ENCODE assay signal across 13 mouse cellular contexts in the genomic region with DNA sequence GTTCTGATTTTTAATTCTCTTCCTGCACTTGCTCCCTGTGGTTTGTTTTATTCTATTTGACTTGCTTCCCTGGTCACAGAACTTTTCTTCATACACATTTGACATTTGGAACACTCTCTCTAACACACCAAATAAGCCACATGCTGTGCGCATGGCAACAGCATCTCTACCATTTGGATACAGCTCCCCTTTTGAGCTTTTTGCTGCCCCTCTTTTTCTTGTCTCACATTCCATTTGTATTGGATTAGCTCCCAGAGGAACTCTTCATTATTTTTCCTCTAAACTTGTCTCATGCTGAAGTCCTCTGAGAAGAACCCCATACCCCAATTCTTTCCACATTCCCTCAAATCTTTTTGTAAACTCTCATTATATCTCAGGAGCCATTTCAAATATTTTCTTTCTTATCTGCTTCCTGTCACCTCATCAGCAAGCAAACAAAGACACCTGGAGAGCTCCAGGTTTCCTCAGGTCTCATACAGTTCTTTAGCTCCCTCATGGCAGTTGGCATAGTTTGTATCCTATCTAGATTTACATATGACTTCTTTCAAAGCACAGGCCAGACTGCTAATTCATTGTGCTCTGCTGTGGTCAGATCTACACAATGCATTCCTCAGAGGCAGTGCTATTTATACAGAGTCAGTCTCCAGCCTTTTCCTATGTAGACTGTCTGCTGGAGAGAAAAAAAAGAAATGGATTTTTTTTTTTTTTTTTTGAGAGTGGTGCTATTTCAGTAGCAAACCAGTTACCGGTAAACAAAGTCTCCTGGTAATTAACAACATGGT. TPM values are rescaled to one million over a fixed set of nuclear protein-coding genes. Genes with fewer than 3 reads are reported as not detected.
DNase-seq lines count a peak whose midpoint lies in the region; ATAC-seq and TF ChIP-seq lines count a peak whose summit lies in the region.
"Had no signal": no experiment of that assay in that cellular context is flagged by ENCODE, and none has a peak within 500 bp of the region (broad histone marks: within the 10 kb centered on the region; RNA-seq: fewer than 3 reads in every experiment).

No protein-coding gene starts in this region.

- no peaks in the 10 kb centered on the region for H3K27me3 ChIP-seq in lung, embryonic 14.5 days (ENCODE audit: insufficient read depth, low read length)
- H3K27me3 ChIP-seq in hindbrain, embryonic 11.5 days (ENCODE audit: control insufficient read depth, insufficient read depth, low read length): no peaks in the 10 kb centered on the region
- H3K27me3 ChIP-seq in midbrain, embryonic 16.5 days (ENCODE audit: control insufficient read depth, insufficient read depth, low read depth, low read length): no peaks in the 10 kb centered on the region
- no peaks in the 10 kb centered on the region for H3K27me3 ChIP-seq in kidney, embryonic 16.5 days (ENCODE audit: insufficient read depth, low read length)
- H3K27me3 ChIP-seq in kidney, embryonic 15.5 days: no peaks in the 10 kb centered on the region
- H3K27me3 ChIP-seq: CH12.LX; liver, embryonic 15.5 days had no signal

- H3K4me2 ChIP-seq in lung, embryonic 14.5 days: no peak overlapping the region
- no peak overlapping the region for H3K4me2 ChIP-seq in hindbrain, embryonic 11.5 days (replicated peaks; ENCODE audit: low read depth, low read length)
- H3K4me2 ChIP-seq in midbrain, embryonic 16.5 days (ENCODE audit: low read length): no peak overlapping the region
- no peak overlapping the region for H3K4me2 ChIP-seq in kidney, embryonic 16.5 days (replicated peaks; ENCODE audit: low read depth, low read length)
- H3K4me2 ChIP-seq in kidney, embryonic 15.5 days: no peak overlapping the region
- H3K4me2 ChIP-seq: liver, embryonic 15.5 days had no signal

- H3K9me3 ChIP-seq in lung, embryonic 14.5 days (ENCODE audit: low read depth, low read length): no peaks in the 10 kb centered on the region
- H3K9me3 ChIP-seq in hindbrain, embryonic 11.5 days (ENCODE audit: control insufficient read depth, low read length): no peaks in the 10 kb centered on the region
- no peaks in the 10 kb centered on the region for H3K9me3 ChIP-seq in midbrain, embryonic 16.5 days (replicated peaks; ENCODE audit: control insufficient read depth, low read length, poor library complexity, severe bottlenecking)
- no peaks in the 10 kb centered on the region for H3K9me3 ChIP-seq in kidney, embryonic 16.5 days (ENCODE audit: low read length)
- no peaks in the 10 kb centered on the region for H3K9me3 ChIP-seq in kidney, embryonic 15.5 days (replicated peaks)
- H3K9me3 ChIP-seq: liver, embryonic 15.5 days had no signal

- H3K4me1 ChIP-seq in lung, embryonic 14.5 days (ENCODE audit: insufficient read depth): no peaks in the 10 kb centered on the region
- no peaks in the 10 kb centered on the region for H3K4me1 ChIP-seq in hindbrain, embryonic 11.5 days (replicated peaks; ENCODE audit: control insufficient read depth, insufficient read depth, low read length)
- H3K4me1 ChIP-seq in midbrain, embryonic 16.5 days (ENCODE audit: control insufficient read depth, insufficient read depth, low read length): peaks cover 5% of the 10 kb centered on the region
- no peaks in the 10 kb centered on the region for H3K4me1 ChIP-seq in kidney, embryonic 16.5 days (ENCODE audit: insufficient read depth, low read length)
- H3K4me1 ChIP-seq in kidney, embryonic 15.5 days: no peaks in the 10 kb centered on the region
- H3K4me1 ChIP-seq: liver, embryonic 15.5 days had no signal

- H3K36me3 ChIP-seq in lung, embryonic 14.5 days (ENCODE audit: insufficient read depth): no peaks in the 10 kb centered on the region
- H3K36me3 ChIP-seq in hindbrain, embryonic 11.5 days (ENCODE audit: control insufficient read depth, insufficient read depth, low read length): no peaks in the 10 kb centered on the region
- no peaks in the 10 kb centered on the region for H3K36me3 ChIP-seq in midbrain, embryonic 16.5 days (ENCODE audit: control insufficient read depth, insufficient read depth, low read length)
- H3K36me3 ChIP-seq in kidney, embryonic 16.5 days (ENCODE audit: insufficient read depth, low read length): no peaks in the 10 kb centered on the region
- H3K36me3 ChIP-seq in kidney, embryonic 15.5 days: no peaks in the 10 kb centered on the region
- H3K36me3 ChIP-seq: liver, embryonic 15.5 days had no signal

- DNase-seq in lung, embryonic 14.5 days: peak; percentile 49
- no peak for DNase-seq in lung, postnatal 14 days
- DNase-seq in hindbrain, embryonic 11.5 days (ENCODE audit: low spot score): peak; percentile 41
- DNase-seq in kidney, adult 8-10 months: no peak
- DNase-seq: heart, adult 11 months had no signal

- H3K4me3 ChIP-seq in lung, embryonic 14.5 days (ENCODE audit: low read depth, low read length): no peak overlapping the region
- no peak overlapping the region for H3K4me3 ChIP-seq in hindbrain, embryonic 11.5 days (ENCODE audit: low read depth, low read length)
- H3K4me3 ChIP-seq in midbrain, embryonic 16.5 days (ENCODE audit: low read depth, low read length): no peak overlapping the region
- H3K4me3 ChIP-seq in kidney, embryonic 16.5 days (ENCODE audit: low read length): no peak overlapping the region
- H3K4me3 ChIP-seq in kidney, embryonic 15.5 days (replicated peaks): no peak overlapping the region
- H3K4me3 ChIP-seq: liver, embryonic 15.5 days; myocyte had no signal

- peak; percentile 80; the same call in 1 of the 2 replicates for ATAC-seq in lung, embryonic 14.5 days (ENCODE audit: insufficient read depth)
- peak; percentile 52 for ATAC-seq in common myeloid progenitor, adult 5-6 weeks (replicated peaks; ENCODE audit: low read depth, poor library complexity, severe bottlenecking)
- ATAC-seq in hindbrain, embryonic 11.5 days (ENCODE audit: low FRiP score): peak; percentile 87
- ATAC-seq in midbrain, embryonic 16.5 days: peak; percentile 89
- no peak for ATAC-seq in kidney, embryonic 16.5 days (ENCODE audit: low FRiP score, low TSS enrichment)
- ATAC-seq in kidney, embryonic 15.5 days (replicated peaks; ENCODE audit: low FRiP score): no peak
- ATAC-seq: inflammation-experienced regulatory T-cells, adult 6 months had no signal

- 61% methylated on average over 2 of the region's 2 CpGs for WGBS in lung, embryonic 14.5 days
- WGBS in hindbrain, embryonic 11.5 days: 49% methylated on average over 2 of the region's 2 CpGs
- 13% methylated on average over 2 of the region's 2 CpGs for WGBS in midbrain, embryonic 16.5 days
- WGBS in kidney, embryonic 16.5 days: 87% methylated on average over 2 of the region's 2 CpGs
- WGBS in kidney, embryonic 15.5 days: 82% methylated on average over 2 of the region's 2 CpGs

- no peak overlapping the region for H3K9ac ChIP-seq in lung, embryonic 14.5 days
- no peak overlapping the region for H3K9ac ChIP-seq in hindbrain, embryonic 11.5 days (ENCODE audit: low read depth, low read length)
- no peak overlapping the region for H3K9ac ChIP-seq in midbrain, embryonic 16.5 days (ENCODE audit: low read depth, low read length)
- no peak overlapping the region for H3K9ac ChIP-seq in kidney, embryonic 16.5 days (replicated peaks; ENCODE audit: low read length)
- H3K9ac ChIP-seq in kidney, embryonic 15.5 days: no peak overlapping the region
- H3K9ac ChIP-seq: liver, embryonic 15.5 days had no signal

- TF ChIP-seq CTCF in lung, embryonic 14.5 days (IDR thresholded peaks at IDR 0.05; ENCODE audit: low read depth): no peak

- peak overlapping the region; percentile 67; the same call in 1 of the 2 replicates for H3K27ac ChIP-seq in lung, embryonic 14.5 days (ENCODE audit: low read depth)
- H3K27ac ChIP-seq in hindbrain, embryonic 11.5 days (ENCODE audit: low read depth, low read length): peak overlapping the region; percentile 3
- no peak overlapping the region for H3K27ac ChIP-seq in midbrain, embryonic 16.5 days (ENCODE audit: low read length)
- H3K27ac ChIP-seq in kidney, embryonic 16.5 days (ENCODE audit: low read length): no peak overlapping the region
- no peak overlapping the region for H3K27ac ChIP-seq in kidney, embryonic 15.5 days
- H3K27ac ChIP-seq: liver, embryonic 15.5 days had no signal

RNA-seq across cellular contexts. Expression of a gene that starts 43.2 kb away (rescaled TPM):
- 74.0 and 77.6 TPM in 2 replicates for polyA plus RNA-seq in lung, embryonic 14.5 days (2014; fragmentation: Nextera tagmentation; extraction: Ambion mirVana)
- total RNA-seq in common myeloid progenitor, adult 5-6 weeks (2017): 194 and 202 TPM in 2 replicates
- 74.6 and 74.9 TPM in 2 replicates for polyA plus RNA-seq in hindbrain, embryonic 11.5 days (2014; fragmentation: Nextera tagmentation; extraction: Ambion mirVana)
- 60.6 and 66.4 TPM in 2 replicates for polyA plus RNA-seq in midbrain, embryonic 16.5 days (2015; fragmentation: Nextera tagmentation; extraction: Ambion mirVana)
- 88.5 and 99.1 TPM in 2 replicates for polyA plus RNA-seq in kidney, embryonic 16.5 days (2015; fragmentation: Nextera tagmentation; extraction: Ambion mirVana)
- polyA plus RNA-seq in kidney, embryonic 15.5 days (2015; fragmentation: Nextera tagmentation; extraction: Ambion mirVana): 95.2 and 101 TPM in 2 replicates

RNA-seq across cellular contexts. Expression of a gene that starts 43.4 kb away (rescaled TPM):
- 20.1 and 21.2 TPM in 2 replicates for polyA plus RNA-seq in lung, embryonic 14.5 days (2014; fragmentation: Nextera tagmentation; extraction: Ambion mirVana)
- total RNA-seq in common myeloid progenitor, adult 5-6 weeks (2017): 6.7 and 7.4 TPM in 2 replicates
- 37.5 and 41.0 TPM in 2 replicates for polyA plus RNA-seq in hindbrain, embryonic 11.5 days (2014; fragmentation: Nextera tagmentation; extraction: Ambion mirVana)
- polyA plus RNA-seq in midbrain, embryonic 16.5 days (2015; fragmentation: Nextera tagmentation; extraction: Ambion mirVana): 36.4 and 40.0 TPM in 2 replicates
- 16.2 and 18.1 TPM in 2 replicates for polyA plus RNA-seq in kidney, embryonic 16.5 days (2015; fragmentation: Nextera tagmentation; extraction: Ambion mirVana)
- 14.6 and 16.8 TPM in 2 replicates for polyA plus RNA-seq in kidney, embryonic 15.5 days (2015; fragmentation: Nextera tagmentation; extraction: Ambion mirVana)

Comparison
In these comparisons a context has a peak if more than half of its experiments do, and no peak if none do; other contexts are left out.
1. DNase-seq: peak in lung, embryonic 14.5 days (single experiment) and hindbrain, embryonic 11.5 days (single experiment); none in lung, postnatal 14 days (single experiment) and kidney, adult 8-10 months (0 of 2).
2. ATAC-seq: peak in lung, embryonic 14.5 days (single experiment), common myeloid progenitor, adult 5-6 weeks (single experiment), hindbrain, embryonic 11.5 days (single experiment) and midbrain, embryonic 16.5 days (single experiment); none in kidney, embryonic 16.5 days (single experiment) and kidney, embryonic 15.5 days (single experiment).
3. H3K27ac ChIP-seq: peak in lung, embryonic 14.5 days (single experiment) and hindbrain, embryonic 11.5 days (single experiment); none in midbrain, embryonic 16.5 days (single experiment), kidney, embryonic 16.5 days (single experiment) and kidney, embryonic 15.5 days (single experiment).